Mouse (Mus musculus): ENCODE measurements around the gene Hivep1. TPM values are rescaled to one million over a fixed set of nuclear protein-coding genes. Genes with fewer than 3 reads are reported as not detected.

The Hivep1 gene
- total and polyA plus RNA-seq, 3 experiments: 7.5 to 53.3 (median 24.9) TPM

GRCm38 (mm10) chr13:42093268-42094042 is 41.6 kb downstream of the Hivep1 start (continued):
- no peak; the same call in 1 of the 2 replicates for TF ChIP-seq JUND (conservative IDR thresholded peaks at IDR 0.05; ENCODE audit: low read depth, low read length)
- no peak for TF ChIP-seq MAX (IDR thresholded peaks at IDR 0.05; ENCODE audit: low read length)
- TF ChIP-seq HCFC1 (IDR thresholded peaks at IDR 0.05; ENCODE audit: low read depth, low read length): no peak
- TF ChIP-seq ZMIZ1 (IDR thresholded peaks at IDR 0.05; ENCODE audit: low read depth, low read length): no peak
- peak; percentile 63 for TF ChIP-seq ETS1 (conservative IDR thresholded peaks at IDR 0.05; ENCODE audit: low read depth, low read length)
- no peak for TF ChIP-seq USF2 (conservative IDR thresholded peaks at IDR 0.05; ENCODE audit: low read depth, low read length)
- TF ChIP-seq NELFE (IDR thresholded peaks at IDR 0.05; ENCODE audit: low read depth, low read length): no peak
- 0 out of 2 replicates have a peak, but pooled peaks have one; percentile 32 for TF ChIP-seq POLR2A (IDR thresholded peaks at IDR 0.05; ENCODE audit: low read depth, low read length)
- peak; percentile 65; the same call in 1 of the 2 replicates for TF ChIP-seq TCF12 (IDR thresholded peaks at IDR 0.05; ENCODE audit: low read depth, low read length)

GRCm38 (mm10) chr13:42095826-42096515 is 44.1 kb downstream of the Hivep1 start:
- Histone ChIP-seq H3K36me3 (replicated peaks in 1 of 2; ENCODE audit: control insufficient read depth in 1 of 2, insufficient read depth in 1 of 2, low read length in 1 of 2) (peaks cover 31 to 71% of the 10 kb centered on the region in 2 experiments), H3K27ac (ENCODE audit: insufficient read depth, low read depth) (peak overlapping the region; percentile 87), H3K27me3 (replicated peaks) (no peaks in the 10 kb centered on the region), H3K4me1 (ENCODE audit: control insufficient read depth in 1 of 2, insufficient read depth in 2 of 2) (peaks cover 36 to 75% of the 10 kb centered on the region in 2 experiments), H3K79me2 (replicated peaks; ENCODE audit: control insufficient read depth, extremely low read depth, insufficient read depth, poor library complexity, severe bottlenecking) (peaks cover 75% of the 10 kb centered on the region), H3K9ac (ENCODE audit: insufficient read depth, low read depth) (peak overlapping the region; percentile 17; the same call in 1 of the 2 replicates), H3K4me2 (ENCODE audit: insufficient read depth, low read depth, poor library complexity, severe bottlenecking) (peak overlapping the region; percentile 53), H3K4me3 (replicated peaks in 1 of 3; ENCODE audit: low read depth in 2 of 3, low read length in 2 of 3, poor library complexity in 1 of 3) (peak overlapping the region in 1 of 3 experiments; percentile 3), H3K9me3 (replicated peaks; ENCODE audit: low read length) (peaks cover 7% of the 10 kb centered on the region)
- in situ Hi-C loops (cut with MboI; ENCODE audit: low pct_ligation_motif_present, low pct_unique_long_range_greater_than_20kb, low sequenced_read_pairs): no loop called here
- peak; percentile 77 for DNase-seq (ENCODE audit: extremely low read depth)
- dilution Hi-C loops (cut with MboI; ENCODE audit: extremely low pct_ligation_motif_present, extremely low pct_unique_long_range_greater_than_20kb, low sequenced_read_pairs): no loop called here
- no peak for TF ChIP-seq IRF4 (IDR thresholded peaks at IDR 0.05; ENCODE audit: low read depth, low read length)
- no peak for TF ChIP-seq RCOR1 (conservative IDR thresholded peaks at IDR 0.05; ENCODE audit: low read depth, low read length)
- no peak for TF ChIP-seq USF1 (IDR thresholded peaks at IDR 0.05; ENCODE audit: low read depth, low read length)
- TF ChIP-seq ETS1 (conservative IDR thresholded peaks at IDR 0.05; ENCODE audit: low read depth, low read length): no peak
- TF ChIP-seq MAX (IDR thresholded peaks at IDR 0.05; ENCODE audit: low read length): peak; percentile 56; the same call in 1 of the 2 replicates
- peak; percentile 71 for TF ChIP-seq ZNF384 (IDR thresholded peaks at IDR 0.05; ENCODE audit: low read depth, low read length)
- peak; percentile 65 for TF ChIP-seq POLR2A (IDR thresholded peaks at IDR 0.05; ENCODE audit: low read depth, low read length)
- no peak for TF ChIP-seq CHD1 (IDR thresholded peaks at IDR 0.05; ENCODE audit: low read depth, low read length)
- TF ChIP-seq JUND (conservative IDR thresholded peaks at IDR 0.05; ENCODE audit: low read depth, low read length): no peak
- no peak for TF ChIP-seq NRF1 (IDR thresholded peaks at IDR 0.05; ENCODE audit: low read depth, low read length)
- peak; percentile 2; the same call in 1 of the 2 replicates for TF ChIP-seq SMC3 (IDR thresholded peaks at IDR 0.05; ENCODE audit: low read depth, low read length)
- no peak for TF ChIP-seq UBTF (IDR thresholded peaks at IDR 0.05; ENCODE audit: low read depth, low read length)
- 0 out of 2 replicates have a peak, but pooled peaks have one; percentile 53 for TF ChIP-seq MYC (IDR thresholded peaks at IDR 0.05; ENCODE audit: low read depth, low read length)
- no peak for TF ChIP-seq KAT2A (IDR thresholded peaks at IDR 0.05; ENCODE audit: insufficient replicate concordance, low read length)
- TF ChIP-seq PAX5 (IDR thresholded peaks at IDR 0.05; ENCODE audit: low read length): no peak
- TF ChIP-seq RAD21 (IDR thresholded peaks at IDR 0.05; ENCODE audit: low read depth, low read length): no peak
- no peak for TF ChIP-seq HCFC1 (IDR thresholded peaks at IDR 0.05; ENCODE audit: low read depth, low read length)
- TF ChIP-seq CHD2 (IDR thresholded peaks at IDR 0.05; ENCODE audit: low read length): no peak
- TF ChIP-seq SIN3A (IDR thresholded peaks at IDR 0.05; ENCODE audit: low read length): peak; percentile 86; the same call in 1 of the 2 replicates
- TF ChIP-seq MAZ (IDR thresholded peaks at IDR 0.05; ENCODE audit: low read depth, low read length): no peak
- no peak for TF ChIP-seq E2F4 (IDR thresholded peaks at IDR 0.05; ENCODE audit: insufficient replicate concordance, low read depth, low read length)
- no peak for TF ChIP-seq MAFK (IDR thresholded peaks at IDR 0.05; ENCODE audit: insufficient replicate concordance, low read length)
- TF ChIP-seq USF2 (conservative IDR thresholded peaks at IDR 0.05; ENCODE audit: low read depth, low read length): no peak; the same call in 1 of the 2 replicates
- TF ChIP-seq POLR2AphosphoS2 (IDR thresholded peaks at IDR 0.05; ENCODE audit: low read depth, low read length): no peak
- TF ChIP-seq MEF2A (IDR thresholded peaks at IDR 0.05; ENCODE audit: borderline replicate concordance, low read depth, low read length): no peak
- TF ChIP-seq CTCF (conservative IDR thresholded peaks at IDR 0.05 in 1 of 2, IDR thresholded peaks at IDR 0.05 in 1 of 2; ENCODE audit: low read depth in 2 of 2, low read length in 2 of 2): no peak
- peak; percentile 31; the same call in 1 of the 2 replicates for TF ChIP-seq TCF12 (IDR thresholded peaks at IDR 0.05; ENCODE audit: low read depth, low read length)
- no peak for TF ChIP-seq JUN (IDR thresholded peaks at IDR 0.05; ENCODE audit: insufficient read depth, low read depth, low read length)
- no peak for TF ChIP-seq ZC3H11A (IDR thresholded peaks at IDR 0.05; ENCODE audit: low read depth, low read length)
- 0 out of 2 replicates have a peak, but pooled peaks have one; percentile 29 for TF ChIP-seq BHLHE40 (IDR thresholded peaks at IDR 0.05; ENCODE audit: low read depth, low read length)
- TF ChIP-seq GABPA (IDR thresholded peaks at IDR 0.05; ENCODE audit: insufficient replicate concordance, low read depth, low read length): no peak

All from CH12.LX (cell line).